Mouse (Mus musculus): Measurements from ENCODE around the gene Icam2.
"Not testable (repeated sequence)": the region's sequence is repeated elsewhere in the genome, so short reads cannot be mapped to it uniquely, and the experiment has no call there.

Gene Icam2

DNA sequence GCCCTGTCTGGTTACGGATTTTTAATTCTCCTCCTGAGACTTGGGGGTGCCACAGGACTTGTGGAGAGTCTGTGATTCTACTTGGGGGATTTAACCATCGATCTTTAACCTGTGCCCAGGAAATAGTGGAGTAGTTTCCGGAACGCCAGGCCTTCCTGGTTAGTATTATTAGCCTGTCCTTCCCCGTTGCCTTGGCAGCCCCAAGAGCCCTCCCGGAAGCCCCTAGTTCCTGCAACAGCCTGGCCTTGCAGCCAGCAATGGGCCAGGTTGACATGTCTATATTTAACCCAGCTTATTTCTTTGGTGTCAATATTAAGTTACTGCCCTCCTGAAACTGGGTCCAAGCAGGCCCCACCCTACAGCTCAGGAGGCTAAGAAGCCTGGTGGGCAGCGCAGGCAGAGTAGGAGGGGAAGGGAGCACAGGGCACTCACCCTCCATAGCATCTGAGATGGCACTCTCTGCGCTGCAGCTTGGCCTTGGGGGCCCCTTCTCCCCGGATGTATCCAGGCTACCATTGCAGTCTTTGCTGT is 46.8 kb downstream of the Icam2 start:
- DNase-seq = no peak

DNA sequence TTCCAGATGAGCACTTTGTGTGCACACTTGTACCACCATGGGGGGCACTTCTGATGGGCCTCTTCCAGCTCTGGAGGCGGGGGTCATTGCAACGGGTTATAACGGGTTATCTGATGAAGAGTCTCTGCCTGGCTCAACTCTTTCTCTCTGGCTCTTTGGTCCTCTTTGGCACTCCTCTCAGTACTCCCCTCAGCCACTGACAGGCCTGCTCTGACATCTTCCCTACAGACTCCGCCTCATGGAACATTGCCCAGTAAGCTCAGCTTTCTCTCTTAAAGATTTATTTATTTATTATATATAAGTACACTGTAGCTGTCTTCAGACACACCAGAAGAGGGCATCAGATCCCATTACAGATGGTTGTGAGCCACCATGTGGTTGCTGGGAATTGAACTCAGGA is 48.6 kb downstream of the Icam2 start:
- not testable (repeated sequence) for DNase-seq

DNA sequence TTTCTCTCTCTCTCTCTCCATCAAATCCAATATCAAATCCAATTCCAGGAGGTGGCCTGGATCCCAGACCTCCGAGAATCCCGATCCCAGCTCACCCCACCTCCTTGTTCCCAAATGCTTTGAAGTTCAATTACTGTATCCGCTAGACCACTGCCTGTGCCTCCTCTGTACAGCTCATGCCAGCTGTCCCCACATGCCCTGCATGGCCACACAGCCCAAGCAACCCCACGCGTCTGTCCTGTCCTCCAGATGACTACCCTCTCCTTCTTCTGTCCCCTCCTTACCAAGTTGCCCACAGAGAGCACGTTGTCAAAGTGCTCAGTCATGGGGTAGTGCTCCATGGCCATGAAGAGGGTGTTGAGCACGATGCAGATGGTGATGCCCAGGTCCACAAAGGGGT is 49.0 kb downstream of the Icam2 start:
- DNase-seq = no peak

DNA sequence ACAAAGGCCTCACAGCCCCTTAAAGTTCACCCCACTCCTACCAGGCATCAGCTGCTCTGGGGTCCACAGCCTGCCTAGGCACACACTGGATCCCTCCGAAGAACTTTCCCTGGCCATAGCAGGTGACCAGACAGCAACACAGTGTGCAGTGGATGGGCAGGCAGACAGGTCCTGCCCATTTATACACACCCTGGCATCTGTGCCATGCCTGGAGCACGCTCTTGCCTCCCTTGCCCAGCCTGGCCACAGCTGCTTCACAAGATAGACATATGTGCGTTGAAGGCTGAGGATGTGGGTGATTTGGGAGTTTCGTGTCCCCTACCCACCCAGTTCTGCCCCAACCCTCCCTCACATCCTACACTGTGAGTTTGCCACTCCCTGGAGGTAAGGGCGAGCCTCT is 49.8 kb downstream of the Icam2 start:
- DNase-seq = no peak

DNA sequence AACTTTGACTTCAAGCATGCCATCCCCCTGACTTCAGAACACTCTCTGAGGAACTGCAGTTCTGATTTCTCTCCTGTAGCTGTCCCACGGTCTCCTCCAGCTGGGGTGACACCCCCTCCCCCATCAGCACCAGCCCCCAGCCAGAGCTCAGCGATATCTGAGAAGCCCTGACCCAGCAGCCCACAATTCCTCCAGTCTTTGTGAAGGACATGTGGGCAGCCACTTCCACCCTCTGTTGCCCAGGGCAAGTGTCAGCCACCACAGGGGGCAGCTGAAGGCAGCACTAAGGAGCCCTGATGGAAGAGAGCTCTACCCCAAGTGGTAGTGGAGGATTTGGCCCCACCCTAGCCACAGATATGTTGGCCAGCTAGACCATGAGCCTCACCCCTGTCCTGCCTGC is 53.8 kb downstream of the Icam2 start:
- DNase-seq = no peak

DNA sequence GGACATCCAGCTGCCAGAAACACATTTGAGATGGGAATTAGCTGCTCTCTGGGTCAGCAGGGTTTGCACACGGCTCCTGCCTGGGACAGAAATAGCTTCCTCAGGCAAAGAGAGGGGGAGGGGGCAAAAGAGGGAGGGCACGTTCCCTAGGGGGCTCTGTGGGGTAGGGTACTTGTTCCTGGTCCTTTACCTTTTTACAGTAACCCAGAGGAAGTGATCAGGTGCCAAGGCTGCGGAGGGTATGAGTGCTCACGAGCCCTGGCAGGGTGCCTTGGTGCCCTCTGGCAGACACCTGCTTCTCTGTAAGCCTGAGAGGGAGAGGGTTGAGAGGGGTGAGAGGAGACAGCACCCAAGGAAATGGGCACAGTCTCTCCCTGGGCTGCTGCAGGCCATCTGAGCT is 55.4 kb downstream of the Icam2 start:
- DNase-seq = no peak

DNA sequence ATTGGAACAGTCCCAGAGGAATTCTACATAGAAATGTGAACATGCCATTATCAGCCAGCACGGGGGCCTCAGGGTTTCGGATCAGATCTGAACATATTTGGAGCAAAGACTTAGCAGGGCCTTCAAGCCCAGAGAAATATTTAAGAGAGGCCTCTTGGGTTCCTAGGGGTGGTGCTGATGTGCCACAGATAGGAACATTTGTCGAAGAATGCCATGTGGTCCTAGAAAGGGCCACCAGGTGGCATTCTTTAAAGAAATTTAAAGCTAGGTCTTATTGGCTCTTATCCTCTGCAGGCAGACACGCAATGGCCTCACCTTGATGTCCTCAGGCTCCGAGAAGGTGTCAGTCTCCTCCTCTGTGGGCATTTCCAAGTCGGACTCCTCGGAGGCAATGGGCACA is 58.2 kb downstream of the Icam2 start:
- peak in 1 of 2 experiments; percentile 73 for DNase-seq

DNA sequence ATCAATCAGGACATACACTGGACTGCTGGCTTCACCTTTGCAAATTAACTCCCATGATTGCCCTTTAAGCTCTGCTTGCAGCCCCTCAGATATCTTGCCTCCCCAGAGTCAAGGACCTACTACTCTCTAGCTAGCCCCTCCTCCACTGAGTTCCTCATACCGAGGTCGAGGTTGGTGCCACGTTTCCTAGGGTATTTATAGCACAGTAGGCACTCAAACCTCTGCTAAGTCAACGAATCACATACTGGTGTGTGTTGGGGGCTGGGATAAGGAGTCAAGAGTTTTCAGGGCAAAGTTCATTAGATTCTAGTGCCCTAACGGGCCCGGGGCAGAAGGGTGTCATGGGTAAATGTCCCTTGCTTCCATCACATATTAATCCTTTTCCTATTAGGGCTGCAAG is 58.7 kb downstream of the Icam2 start:
- no peak for DNase-seq

DNA sequence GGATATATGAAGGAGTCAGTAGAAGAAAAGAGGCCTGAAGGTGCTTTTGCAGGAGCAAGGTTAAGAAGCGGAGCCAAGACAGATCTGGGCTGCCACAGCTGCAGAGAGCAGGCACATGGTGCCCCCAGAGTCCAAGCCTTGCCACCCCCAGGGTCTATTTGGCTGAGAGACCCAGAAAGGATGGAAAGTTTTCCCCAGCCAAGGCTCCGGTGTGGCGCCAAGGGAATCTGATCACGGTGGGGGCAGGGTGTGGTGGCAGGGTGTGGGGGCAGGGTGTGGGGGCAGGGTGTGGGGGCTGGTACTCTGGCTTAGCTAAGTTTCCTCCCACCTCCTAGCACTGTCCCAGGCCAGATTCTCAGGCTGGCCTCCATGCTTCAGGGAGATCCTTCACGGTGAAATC is 59.4 kb downstream of the Icam2 start:
- DNase-seq = no peak

Data from lung, postnatal 4 days (tissue).